Mouse (Mus musculus) neural tube, embryonic 14.5 days (tissue): ENCODE measurements around the gene Ccdc88c. TPM values are rescaled to one million over a fixed set of nuclear protein-coding genes. Genes with fewer than 3 reads are reported as not detected.

ENCODE experiments used
- ATAC-seq: fragments of 200-750 bp; cut with Nextera tagmentation; 2 replicates; pipeline ENCODE4 v1.8.0; 2017; ENCODE audit warnings: low read depth, mild to moderate bottlenecking, moderate TSS enrichment, moderate library complexity
- H3K27ac ChIP-seq: fragments of 300-500 bp; sonication (generic); 2 replicates; pipeline ENCODE4 v1.5.1; 2014; ENCODE audit warnings: low read depth, mild to moderate bottlenecking, control low read depth, low read length, moderate library complexity, mixed read lengths
- H3K27me3 ChIP-seq: fragments of 300-500 bp; sonication (generic); 2 replicates; pipeline ENCODE4 v1.6.1; 2014; ENCODE audit warnings: low read length; ENCODE audit not compliant: control insufficient read depth, insufficient read depth
- H3K36me3 ChIP-seq: fragments of 300-500 bp; sonication (generic); 2 replicates; pipeline ENCODE4 v1.6.1; 2014; ENCODE audit warnings: low read length, mixed read lengths; ENCODE audit not compliant: control insufficient read depth, insufficient read depth
- H3K4me1 ChIP-seq: fragments of 300-500 bp; sonication (generic); 2 replicates; pipeline ENCODE4 v1.6.1; 2014; ENCODE audit warnings: low read length; ENCODE audit not compliant: control insufficient read depth, insufficient read depth
- H3K4me2 ChIP-seq: fragments of 300-500 bp; sonication (generic); 2 replicates; pipeline ENCODE4 v1.6.1; 2014; ENCODE audit warnings: mild to moderate bottlenecking, low read depth, low read length, control low read depth
- H3K4me3 ChIP-seq: fragments of 300-500 bp; sonication (generic); 2 replicates; pipeline ENCODE4 v1.5.1; 2014; ENCODE audit warnings: low read depth, low read length, control low read depth, mixed read lengths
- H3K9ac ChIP-seq: fragments of 300-500 bp; sonication (generic); replicated peaks from 2 replicates; pipeline ENCODE4 v1.6.1; 2014; ENCODE audit warnings: low read depth, mild to moderate bottlenecking, control low read depth, low read length, mixed read lengths
- H3K9me3 ChIP-seq: fragments of 300-500 bp; sonication (generic); 2 replicates; pipeline ENCODE4 v1.6.1; 2016; ENCODE audit warnings: low read length; ENCODE audit not compliant: control insufficient read depth
- WGBS: fragments of 180-500 bp; shearing (Covaris S2); extraction: QIAGEN DNeasy Blood & Tissue Kit; methylation state at CpG from one replicate; pipeline ENCODE4 v1.1.7; 2014; 5-methylcytosine and 5-hydroxymethylcytosine counted together
- polyA plus RNA-seq: library from polyadenylated mRNA; unstranded; fragments of >200 nt; fragmentation: Nextera tagmentation; extraction: Ambion mirVana; gene quantifications from 2 replicates; pipeline ENCODE4 v1.2.1, GENCODE M21; 2014

Gene Ccdc88c
- polyA plus RNA-seq, 1 experiment from 2014 or later, result 13.6 TPM

DNA sequence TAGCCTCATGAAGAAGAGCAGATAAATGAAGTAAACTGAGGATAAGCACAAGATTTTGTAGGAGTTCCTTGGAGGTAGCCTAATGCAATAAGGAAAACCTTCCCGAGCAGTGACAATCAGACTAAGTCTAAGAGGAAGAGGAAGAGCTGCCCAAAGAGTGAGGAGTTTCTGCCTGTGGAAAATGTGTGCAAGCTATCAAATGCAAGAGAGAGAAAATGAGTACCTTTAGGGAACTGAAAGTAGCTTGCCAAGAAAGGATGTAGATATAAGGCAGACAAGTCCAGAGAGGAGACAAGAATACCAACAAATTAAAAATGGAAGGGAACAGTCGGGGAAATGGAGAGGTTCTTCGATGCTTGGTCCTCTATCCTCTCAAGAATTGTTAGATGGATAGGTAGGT is 143.3 kb downstream of the Ccdc88c start:
- ATAC-seq, result no peak
- no peaks in the 10 kb centered on the region for H3K27me3 ChIP-seq
- no peaks in the 10 kb centered on the region for H3K4me1 ChIP-seq
- H3K27ac ChIP-seq, result no peak overlapping the region
- H3K4me2 ChIP-seq, result no peak overlapping the region
- WGBS, result 89% methylated on average over 3 of the region's 3 CpGs
- no peaks in the 10 kb centered on the region for H3K36me3 ChIP-seq
- H3K4me3 ChIP-seq, result no peak overlapping the region
- H3K9me3 ChIP-seq, result no peaks in the 10 kb centered on the region
- no peak overlapping the region for H3K9ac ChIP-seq

- Histone ChIP-seq H3K4me1 (no peaks in the 10 kb centered on the region), H3K36me3 (no peaks in the 10 kb centered on the region), H3K9me3 (no peaks in the 10 kb centered on the region), H3K27me3 (no peaks in the 10 kb centered on the region), H3K4me2 (no peak overlapping the region), H3K27ac (no peak overlapping the region), H3K9ac (no peak overlapping the region), H3K4me3 (no peak overlapping the region)
- ATAC-seq, result no peak
- WGBS, result 72% methylated on average over 7 of the region's 7 CpGs
Measured at GRCm38 (mm10) chr12:100883168-100883567, 145.7 kb downstream of the Ccdc88c start.

DNA sequence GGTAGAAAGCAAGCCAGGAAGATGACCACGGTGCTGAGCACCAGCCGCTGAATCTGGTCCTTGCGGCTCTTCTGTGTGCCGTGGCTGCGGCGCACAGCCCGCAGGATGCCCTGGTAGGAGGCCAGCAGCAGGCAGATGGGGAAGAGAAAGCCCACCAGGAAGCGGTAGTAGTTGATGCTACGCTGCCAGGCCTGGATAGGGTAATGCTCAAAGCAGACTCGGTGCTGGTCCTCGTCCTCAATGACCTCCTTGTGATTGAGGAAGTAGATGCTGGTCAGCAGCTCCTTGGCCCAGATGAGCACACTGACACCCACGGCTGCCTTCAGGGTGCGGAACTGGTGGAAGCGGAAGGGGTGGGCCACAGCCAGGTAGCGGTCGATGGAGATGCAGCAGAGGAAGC is 150.3 kb downstream of the Ccdc88c start:
- Histone ChIP-seq H3K36me3 (no peaks in the 10 kb centered on the region), H3K9me3 (no peaks in the 10 kb centered on the region), H3K4me3 (no peak overlapping the region), H3K4me1 (no peaks in the 10 kb centered on the region), H3K27me3 (no peaks in the 10 kb centered on the region), H3K4me2 (no peak overlapping the region), H3K9ac (no peak overlapping the region), H3K27ac (no peak overlapping the region)
- no peak for ATAC-seq
- 95% methylated on average over 16 of the region's 16 CpGs for WGBS

- Histone ChIP-seq H3K9ac (no peak overlapping the region), H3K27ac (no peak overlapping the region), H3K4me2 (no peak overlapping the region), H3K9me3 (no peaks in the 10 kb centered on the region), H3K27me3 (no peaks in the 10 kb centered on the region), H3K4me3 (no peak overlapping the region), H3K36me3 (no peaks in the 10 kb centered on the region), H3K4me1 (no peaks in the 10 kb centered on the region)
- no peak for ATAC-seq
- 95% methylated on average over 6 of the region's 6 CpGs for WGBS
Measured at GRCm38 (mm10) chr12:100877936-100878335, 150.9 kb downstream of the Ccdc88c start.

- no peak overlapping the region for H3K4me3 ChIP-seq
- no peak overlapping the region for H3K4me2 ChIP-seq
- H3K27me3 ChIP-seq, result no peaks in the 10 kb centered on the region
- H3K36me3 ChIP-seq, result no peaks in the 10 kb centered on the region
- H3K9me3 ChIP-seq, result no peaks in the 10 kb centered on the region
- H3K27ac ChIP-seq, result no peak overlapping the region
- no peak overlapping the region for H3K9ac ChIP-seq
- no peak for ATAC-seq
- 88% methylated on average over 5 of the region's 6 CpGs for WGBS
- H3K4me1 ChIP-seq, result no peaks in the 10 kb centered on the region
Measured at GRCm38 (mm10) chr12:100875960-100876359, 152.9 kb downstream of the Ccdc88c start.

GRCm38 (mm10) chr12:100875553-100875952 is 153.3 kb downstream of the Ccdc88c start:
- H3K4me3 ChIP-seq, result no peak overlapping the region
- no peaks in the 10 kb centered on the region for H3K9me3 ChIP-seq
- ATAC-seq, result no peak
- H3K27me3 ChIP-seq, result no peaks in the 10 kb centered on the region
- no peaks in the 10 kb centered on the region for H3K36me3 ChIP-seq
- H3K27ac ChIP-seq, result no peak overlapping the region
- H3K9ac ChIP-seq, result no peak overlapping the region
- no peak overlapping the region for H3K4me2 ChIP-seq
- 50% methylated on average over 3 of the region's 3 CpGs for WGBS
- H3K4me1 ChIP-seq, result no peaks in the 10 kb centered on the region

GRCm38 (mm10) chr12:100873612-100874011 is 155.2 kb downstream of the Ccdc88c start:
- Histone ChIP-seq H3K4me3 (no peak overlapping the region), H3K9ac (no peak overlapping the region), H3K9me3 (no peaks in the 10 kb centered on the region), H3K4me2 (no peak overlapping the region), H3K4me1 (no peaks in the 10 kb centered on the region), H3K27ac (no peak overlapping the region), H3K27me3 (no peaks in the 10 kb centered on the region), H3K36me3 (no peaks in the 10 kb centered on the region)
- no peak for ATAC-seq
- 86% methylated on average over 3 of the region's 3 CpGs for WGBS

DNA sequence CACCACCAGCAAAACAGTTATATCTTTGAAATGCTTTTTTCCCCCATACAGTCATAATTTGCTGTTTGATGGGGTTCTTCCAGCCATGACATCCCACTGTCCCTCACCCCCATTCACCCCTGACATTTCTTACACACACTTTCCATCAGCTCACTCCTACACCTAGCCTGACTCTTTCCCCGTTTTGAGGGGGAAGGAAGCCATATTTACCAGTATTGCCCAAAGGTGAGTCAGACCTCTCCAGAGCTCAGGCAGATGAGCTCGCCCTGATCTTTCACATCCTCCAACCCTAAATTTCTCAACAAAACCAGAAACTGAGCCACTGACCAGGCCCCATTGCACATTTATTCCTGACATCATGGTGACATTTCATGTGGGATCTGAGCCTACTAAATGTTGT is 157.0 kb downstream of the Ccdc88c start:
- 90% methylated on average over 2 of the region's 2 CpGs for WGBS
- Histone ChIP-seq H3K36me3 (no peaks in the 10 kb centered on the region), H3K9ac (no peak overlapping the region), H3K9me3 (no peaks in the 10 kb centered on the region), H3K4me3 (no peak overlapping the region), H3K27ac (no peak overlapping the region), H3K4me2 (no peak overlapping the region), H3K4me1 (no peaks in the 10 kb centered on the region), H3K27me3 (no peaks in the 10 kb centered on the region)
- ATAC-seq, result no peak

- no peak overlapping the region for H3K4me2 ChIP-seq
- ATAC-seq, result no peak
- no peak overlapping the region for H3K4me3 ChIP-seq
- no peaks in the 10 kb centered on the region for H3K9me3 ChIP-seq
- WGBS, result 90% methylated on average over 6 of the region's 6 CpGs
- no peaks in the 10 kb centered on the region for H3K36me3 ChIP-seq
- H3K4me1 ChIP-seq, result no peaks in the 10 kb centered on the region
- H3K27me3 ChIP-seq, result no peaks in the 10 kb centered on the region
- H3K27ac ChIP-seq, result no peak overlapping the region
- no peak overlapping the region for H3K9ac ChIP-seq
Measured at GRCm38 (mm10) chr12:100871234-100871633, 157.6 kb downstream of the Ccdc88c start.
